Mouse (Mus musculus): ENCODE measurements around the gene Dcun1d5.
A peak's percentile ranks its signal among the peaks of the same experiment; 100 is the strongest.
"Not testable (repeated sequence)": the region's sequence is repeated elsewhere in the genome, so short reads cannot be mapped to it uniquely, and the experiment has no call there.

The Dcun1d5 gene

DNA sequence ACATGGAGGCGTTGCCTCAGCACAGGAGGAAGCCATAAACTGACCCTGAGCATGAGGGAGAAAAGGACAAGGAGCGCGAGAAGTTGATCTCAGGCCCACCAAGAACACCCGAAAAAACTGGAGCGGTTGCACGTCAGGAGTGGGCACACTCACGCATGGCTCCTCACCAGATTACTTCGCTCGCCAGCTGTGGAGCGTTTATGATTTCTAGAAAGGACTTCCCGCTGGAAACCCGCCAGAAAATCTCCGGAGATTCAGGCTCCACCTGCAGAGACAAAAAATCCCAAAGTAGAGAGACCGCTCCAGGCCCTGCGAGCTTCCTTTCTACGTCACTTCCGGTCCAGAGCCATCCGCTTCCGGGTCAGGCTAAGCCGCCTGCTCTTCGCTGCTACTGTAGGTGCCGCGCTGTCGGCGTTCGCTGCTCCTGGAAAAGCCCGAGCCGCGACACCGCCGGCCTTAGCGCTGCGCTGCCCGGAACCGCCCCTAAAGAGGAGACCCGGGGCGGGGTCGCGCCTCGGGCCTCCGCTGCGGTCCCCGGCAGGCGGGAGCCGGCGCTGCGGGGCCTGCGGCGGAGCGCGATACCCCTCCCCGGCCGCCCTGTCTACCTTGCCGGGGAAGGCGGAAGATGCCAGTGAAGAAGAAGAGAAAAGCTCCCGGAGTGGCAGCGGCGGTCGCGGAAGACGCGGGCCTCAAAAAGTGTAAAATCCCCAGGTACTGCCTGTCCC, at the start of gene Dcun1d5, which contains the start of gene Dync2h1:
Gene Dcun1d5 (plus strand): TSS at position 349 of the 725 bp plus-strand sequence.
Gene Dync2h1 (minus strand): TSS at position 275 of the 725 bp plus-strand sequence.
- peak; percentile 87 for DNase-seq (ENCODE audit: extremely low spot score, low read depth, low spot score)

DNA sequence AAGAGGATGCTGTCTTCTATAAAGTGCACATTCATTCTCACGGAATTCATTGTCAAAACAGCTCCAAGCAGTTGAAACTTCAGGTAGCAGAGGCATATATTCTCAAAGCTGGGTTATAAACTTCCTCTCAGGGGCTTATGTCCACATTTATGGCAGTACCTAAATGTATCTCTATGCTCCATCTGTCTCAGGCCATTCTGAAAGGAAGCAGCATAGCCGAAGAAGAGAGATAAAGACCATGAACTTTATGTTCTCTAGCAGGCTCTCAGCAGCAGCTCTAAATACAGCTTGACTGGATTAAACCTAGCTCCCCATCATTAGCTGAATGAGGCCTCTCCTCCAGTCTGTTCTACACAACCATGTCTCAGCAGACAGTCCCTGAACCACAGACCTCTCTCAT, 29.9 kb upstream of the Dcun1d5 start:
- no peak for DNase-seq (ENCODE audit: extremely low spot score, low read depth, low spot score)

DNA sequence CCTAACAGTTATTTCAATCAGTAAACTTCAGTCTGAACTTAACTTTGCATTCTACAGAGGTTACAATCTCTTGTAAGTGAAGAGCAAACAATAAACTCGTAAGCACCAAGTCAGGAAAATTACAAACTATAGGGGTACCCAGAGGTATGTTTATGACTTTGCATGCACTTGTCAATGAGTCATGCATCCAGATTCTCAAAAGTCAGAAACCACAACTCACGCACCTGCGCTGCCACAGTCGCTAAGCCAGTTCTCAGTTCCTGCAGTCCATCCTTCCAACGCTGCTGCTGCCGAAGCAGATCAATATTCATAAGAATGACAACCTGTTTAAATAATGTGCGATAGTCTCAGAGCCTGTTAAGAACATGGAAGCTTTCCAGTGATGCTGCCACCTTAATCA, 25.7 kb upstream of the Dcun1d5 start:
- DNase-seq (ENCODE audit: extremely low spot score, low read depth, low spot score), result no peak

DNA sequence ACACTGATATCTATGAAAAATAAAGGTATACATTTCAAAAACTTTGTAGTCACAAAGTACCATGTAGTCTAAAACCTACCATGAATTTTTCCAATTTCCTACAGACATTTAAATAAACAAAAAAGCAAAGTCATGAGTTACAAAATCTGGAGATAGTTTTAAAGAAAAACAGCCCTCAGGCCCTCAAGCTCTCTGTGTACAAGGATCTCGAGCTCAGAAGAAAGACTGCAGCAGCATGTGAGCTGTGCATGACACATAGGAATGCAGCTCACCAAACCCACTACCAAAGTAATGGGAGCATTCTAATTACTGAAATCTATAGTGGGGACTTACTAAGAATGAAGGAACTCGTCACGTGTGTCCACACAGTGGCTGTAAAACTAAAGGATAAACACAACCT, 24.6 kb upstream of the Dcun1d5 start:
- no peak for DNase-seq (ENCODE audit: extremely low spot score, low read depth, low spot score)

DNA sequence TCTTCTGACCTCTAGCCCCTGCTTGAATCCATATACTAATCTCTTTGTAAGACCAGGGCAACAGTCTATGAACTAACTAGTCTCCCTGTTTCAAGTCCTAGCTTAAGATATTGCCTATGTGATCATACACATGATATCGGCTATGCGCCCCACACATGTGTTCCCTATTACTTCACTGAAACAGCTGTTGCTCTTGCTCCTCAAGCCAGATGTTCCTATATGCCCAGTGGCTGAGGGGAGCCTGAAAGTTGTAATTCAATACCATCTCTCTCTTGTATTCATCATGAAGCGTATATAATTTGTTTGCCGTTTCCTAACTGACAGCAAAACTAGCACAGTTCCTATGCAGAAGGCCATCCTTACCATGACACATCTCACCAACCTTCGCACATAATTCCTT, 23.6 kb upstream of the Dcun1d5 start:
- no peak for DNase-seq (ENCODE audit: extremely low spot score, low read depth, low spot score)

DNA sequence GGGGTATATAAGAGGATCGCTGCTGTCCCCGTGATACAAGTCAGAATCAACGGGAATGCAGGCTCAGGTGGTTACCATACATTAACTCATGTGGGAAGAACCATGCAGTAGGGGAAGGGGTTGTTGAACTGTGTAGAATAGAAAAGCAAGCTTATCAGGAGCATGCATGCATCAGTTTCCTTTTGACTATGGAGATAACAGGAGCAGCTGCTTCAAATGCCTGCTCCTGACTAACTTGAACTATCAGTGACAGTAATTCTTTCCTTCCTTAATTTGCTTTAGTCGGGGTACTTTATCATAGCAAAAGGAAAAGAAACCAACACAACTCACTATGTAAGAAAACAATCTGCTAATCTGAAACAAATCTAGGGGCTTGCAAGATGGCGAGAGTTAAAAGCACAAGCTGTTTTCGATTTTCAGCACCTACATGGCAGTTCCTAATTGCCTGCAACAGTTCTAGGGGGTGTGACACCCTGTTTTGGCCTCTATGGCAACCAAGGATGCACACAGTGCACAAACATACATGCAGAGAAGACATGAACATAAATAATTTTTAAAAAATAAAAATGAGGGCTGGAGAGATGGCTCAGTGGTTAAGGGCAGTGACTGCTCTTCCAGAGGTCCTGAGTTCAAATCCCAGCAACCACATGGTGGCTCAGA, 16.9 kb upstream of the Dcun1d5 start:
- DNase-seq (ENCODE audit: extremely low spot score, low read depth, low spot score), result no peak

DNA sequence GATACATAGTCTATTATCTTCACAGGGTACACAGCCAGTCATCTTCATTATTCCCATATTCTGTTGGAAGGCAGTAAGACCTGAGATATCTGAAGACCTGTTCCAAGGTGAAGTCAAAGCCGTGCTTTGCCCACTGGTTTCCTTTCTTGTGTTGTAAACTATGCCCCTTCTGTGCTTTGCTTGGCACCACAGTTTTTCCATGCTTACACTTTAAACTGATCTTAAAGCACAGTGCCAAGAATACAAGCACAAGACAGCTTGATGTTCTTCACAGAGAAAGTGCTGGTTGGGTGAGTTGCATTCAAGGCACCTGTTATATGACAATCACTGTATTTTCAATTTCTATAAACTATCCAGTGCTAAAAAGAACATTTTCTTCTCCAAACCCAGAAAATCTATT, 10.6 kb upstream of the Dcun1d5 start:
- DNase-seq (ENCODE audit: extremely low spot score, low read depth, low spot score), result no peak

DNA sequence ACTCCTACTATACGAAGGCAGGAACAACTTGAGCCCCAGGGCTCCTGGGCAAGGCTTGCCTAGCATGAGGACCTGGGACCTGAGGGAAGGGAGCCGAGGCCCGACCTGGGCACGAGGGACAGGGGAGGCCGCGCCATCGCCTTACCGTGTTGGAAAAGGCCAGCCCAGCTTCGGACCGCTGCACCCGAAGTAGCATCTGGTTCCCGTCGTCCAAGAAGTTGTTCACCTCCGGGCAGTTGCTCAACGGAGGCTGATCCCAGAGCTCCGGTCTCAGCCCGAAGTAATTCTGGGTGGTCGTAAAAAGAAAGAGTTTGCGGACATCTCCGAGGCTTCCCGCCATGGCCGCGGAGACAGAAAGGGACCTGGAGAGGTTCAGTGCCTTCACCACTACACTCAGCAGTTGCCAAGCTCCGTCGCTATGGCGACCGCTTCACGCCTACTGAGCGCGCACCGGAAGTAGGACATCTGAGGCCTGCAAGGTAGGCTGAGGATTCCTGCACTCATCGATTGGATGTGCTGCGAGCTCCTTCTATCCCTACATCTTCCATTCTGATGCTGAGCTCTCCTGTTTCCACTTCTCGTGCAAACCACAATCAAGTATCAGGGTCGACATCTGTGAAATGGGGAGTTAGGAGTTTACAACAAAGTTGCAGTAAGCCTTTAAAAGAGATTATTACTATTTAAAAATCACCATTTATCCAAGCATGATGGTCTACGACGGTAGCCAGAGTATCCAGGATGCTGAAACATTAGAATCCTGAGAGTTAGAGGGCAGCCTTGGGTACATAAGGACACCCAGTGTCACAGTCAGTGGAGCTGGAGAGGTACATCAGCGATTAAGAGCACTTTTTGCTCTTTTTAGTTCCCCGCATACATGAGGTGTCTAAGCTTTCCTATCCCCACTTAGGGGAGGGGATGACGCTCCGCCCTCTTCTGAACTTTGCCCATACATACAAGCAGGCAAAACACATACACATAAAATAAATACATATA, 7.4 kb upstream of the Dcun1d5 start:
- DNase-seq (ENCODE audit: extremely low spot score, low read depth, low spot score), result peak; percentile 83

DNA sequence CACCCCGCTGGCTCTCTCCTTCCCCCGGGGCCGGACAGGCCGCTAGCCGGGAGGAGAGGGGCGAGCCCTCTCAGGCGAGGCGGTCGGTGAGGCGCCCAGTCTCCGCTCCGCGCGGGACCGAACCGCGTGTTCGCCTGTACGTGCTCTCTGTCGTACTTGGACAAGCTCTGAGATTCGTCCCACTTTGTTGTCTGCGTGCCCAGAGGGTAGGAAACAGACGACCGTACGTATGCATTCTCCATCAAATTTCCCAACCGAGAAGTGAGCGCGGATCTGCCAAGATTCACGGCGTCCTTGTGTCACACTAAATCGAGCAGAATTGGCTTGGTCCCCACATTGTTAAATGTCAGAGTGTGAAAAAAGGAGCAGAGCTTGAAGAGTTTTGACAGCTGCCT, 574 bp downstream of the Dcun1d5 start:
- no peak for DNase-seq (ENCODE audit: extremely low spot score, low read depth, low spot score)

DNA sequence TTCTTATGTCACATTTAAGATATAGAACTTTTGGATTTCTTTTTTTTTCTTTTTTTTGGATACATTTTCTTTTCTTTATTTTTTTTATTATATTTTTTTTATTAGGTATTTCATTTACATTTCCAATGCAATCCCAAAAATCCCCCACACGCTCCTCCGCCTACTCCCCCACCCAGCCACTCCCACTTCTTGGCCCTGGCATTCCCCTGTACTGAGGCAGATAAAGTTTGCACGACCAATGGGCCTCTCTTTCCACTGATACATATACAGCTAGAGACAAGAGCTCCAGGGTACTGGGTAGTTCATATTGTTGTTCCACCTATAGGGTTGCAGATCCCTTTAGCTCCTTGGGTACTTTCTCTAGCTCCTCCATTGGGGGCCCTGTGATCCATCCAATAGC, 6.4 kb downstream of the Dcun1d5 start:
- not testable (repeated sequence) for DNase-seq (ENCODE audit: extremely low spot score, low read depth, low spot score)

DNA sequence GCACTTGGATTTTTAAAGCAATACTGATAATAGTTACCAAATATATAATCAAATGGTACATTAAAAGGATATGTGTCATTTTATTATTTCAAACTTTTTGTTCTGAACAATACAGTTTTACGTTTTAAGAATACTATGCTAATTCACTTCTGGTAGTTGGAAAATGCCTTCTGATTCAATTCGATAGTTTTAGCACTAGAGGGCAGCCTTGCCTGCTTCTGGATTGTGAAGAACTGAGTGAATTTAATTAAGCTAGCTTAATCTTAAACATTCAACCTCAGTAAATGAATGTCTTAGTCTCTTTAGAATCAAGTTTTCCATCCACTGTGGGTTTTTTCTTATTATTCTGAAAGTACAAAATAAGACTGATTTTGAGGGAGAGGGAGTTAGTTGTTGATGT, 31.9 kb downstream of the Dcun1d5 start:
- no peak for DNase-seq (ENCODE audit: extremely low spot score, low read depth, low spot score)

DNA sequence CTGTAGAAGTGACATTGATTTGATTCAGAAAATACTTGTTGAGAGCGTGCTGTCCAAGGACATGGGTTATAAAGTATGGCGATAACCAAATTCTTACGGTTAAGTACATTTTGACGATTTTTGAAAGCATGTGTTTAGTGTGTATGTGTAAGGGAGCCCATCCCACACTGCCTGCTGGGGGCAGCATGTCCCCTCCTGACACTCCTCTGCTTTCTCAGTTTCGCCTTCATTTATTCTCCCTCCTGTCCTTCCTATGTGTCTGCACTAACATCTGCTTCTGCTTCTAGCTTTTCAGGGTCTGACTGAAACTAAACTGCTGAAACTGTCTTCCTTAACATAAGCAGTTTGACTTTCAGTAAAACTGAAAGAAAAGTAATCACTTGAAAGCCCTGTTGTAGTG, 36.7 kb downstream of the Dcun1d5 start:
- no peak for DNase-seq (ENCODE audit: extremely low spot score, low read depth, low spot score)

DNA sequence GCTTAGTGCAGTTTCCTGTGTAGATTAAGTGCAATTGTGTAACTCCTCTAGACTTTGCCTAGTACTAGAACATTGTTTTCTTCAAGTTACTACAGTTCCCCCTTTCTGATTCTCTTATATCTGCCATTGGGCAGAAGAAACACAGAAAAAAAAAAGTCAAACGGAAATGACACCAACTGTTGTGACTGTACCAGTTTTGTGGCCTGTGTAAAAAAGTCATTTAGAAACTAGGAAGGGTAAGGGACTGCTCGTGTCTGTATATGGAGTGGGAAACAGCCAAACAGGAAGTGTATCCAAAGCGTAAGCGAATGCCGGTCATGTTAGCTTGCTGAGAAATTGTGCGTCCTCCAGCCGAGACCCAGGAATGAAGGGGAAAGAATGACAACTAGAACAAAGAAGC, 37.1 kb downstream of the Dcun1d5 start:
- DNase-seq (ENCODE audit: extremely low spot score, low read depth, low spot score), result no peak

DNA sequence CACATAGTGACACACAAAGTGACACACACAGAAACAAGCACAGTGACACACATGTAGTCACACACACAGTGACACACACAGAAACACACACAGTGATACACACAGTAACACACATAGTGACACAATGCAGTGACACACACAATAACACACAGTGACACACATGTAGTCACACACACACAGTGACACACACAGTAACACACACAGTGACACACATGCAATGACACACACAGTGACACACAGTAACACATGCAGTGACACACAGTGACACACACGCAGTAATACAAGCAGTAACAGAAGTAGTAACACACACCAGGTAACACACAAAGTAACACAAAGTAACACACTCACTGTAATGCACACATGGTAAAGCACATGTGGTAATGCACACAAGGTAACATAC, 54.3 kb downstream of the Dcun1d5 start:
- no peak for DNase-seq (ENCODE audit: extremely low spot score, low read depth, low spot score)

DNA sequence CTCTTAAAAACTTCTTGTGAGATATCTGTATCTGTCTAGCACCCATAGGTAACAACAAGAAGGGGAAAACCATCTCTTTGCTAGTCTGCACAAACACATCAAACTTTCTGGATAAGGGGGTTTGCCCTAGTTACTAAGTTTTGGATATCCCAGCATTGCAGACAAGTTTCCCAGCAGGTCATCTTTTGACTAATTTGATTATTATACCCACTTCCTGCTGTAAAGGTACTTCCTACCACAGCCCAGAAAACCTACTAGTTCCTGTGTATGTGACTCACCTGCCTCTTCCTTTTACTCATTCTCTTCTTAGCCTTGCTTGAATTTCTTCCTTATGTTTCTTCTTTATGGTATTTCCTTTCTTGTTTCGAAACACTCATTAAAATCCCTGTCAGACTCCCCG, 55.6 kb downstream of the Dcun1d5 start:
- no peak for DNase-seq (ENCODE audit: extremely low spot score, low read depth, low spot score)

DNA sequence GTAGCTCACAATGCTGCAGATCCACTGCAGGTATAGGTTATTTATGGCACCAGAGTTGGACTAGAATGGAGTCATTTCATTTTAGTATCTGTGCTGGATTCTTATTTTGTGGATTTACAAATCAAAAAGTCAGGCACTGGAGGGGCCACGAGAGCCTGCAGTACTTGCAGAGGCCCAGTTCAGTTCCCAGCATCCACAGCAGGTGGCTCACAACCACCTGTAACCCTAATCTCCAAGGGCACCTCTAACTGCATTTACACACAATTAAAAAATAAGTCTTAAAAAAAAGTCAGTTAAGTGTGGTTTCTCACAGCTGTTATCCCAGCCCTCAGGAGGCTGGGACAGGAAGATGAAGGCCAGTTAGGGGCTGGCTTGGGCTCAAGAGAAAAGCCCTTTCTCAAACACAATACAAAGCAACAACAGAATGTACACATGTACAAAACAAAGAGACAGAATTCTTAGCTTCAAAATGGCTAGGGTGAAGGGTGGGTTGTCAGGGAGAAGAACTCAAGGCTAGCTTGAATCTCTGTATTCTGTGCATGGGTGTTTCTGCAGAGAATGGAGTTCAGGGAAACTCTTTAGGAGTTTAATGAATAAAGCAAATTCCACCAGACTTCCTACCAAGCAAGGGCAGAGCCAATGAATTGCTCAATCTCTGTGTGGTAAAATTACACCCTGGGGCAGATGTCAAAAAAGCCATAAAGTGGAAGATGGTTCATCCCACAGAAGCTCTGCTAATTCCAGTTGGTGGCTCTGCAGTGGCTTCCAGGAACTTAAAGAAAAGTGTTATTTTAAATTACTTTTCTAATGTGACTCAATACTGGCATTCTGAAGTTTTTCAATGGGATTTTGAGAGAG, 68.7 kb downstream of the Dcun1d5 start:
- no peak for DNase-seq (ENCODE audit: extremely low spot score, low read depth, low spot score)

Data from hindlimb bud, embryonic 11.5 days (tissue).